Mouse (Mus musculus) cerebellum, adult 2 months (tissue): Measurements from ENCODE around the gene Slc8a1.

Experiments used
- CTCF ChIP-seq: fragments of 200-500 bp; IDR thresholded peaks from 2 replicates; pipeline ENCODE4 v1.5.1; 2011; ENCODE audit warnings: low read depth, mild to moderate bottlenecking, control low read depth, low read length, moderate library complexity, borderline replicate concordance; ENCODE audit not compliant: insufficient read depth
- POLR2A ChIP-seq: fragments of 200-500 bp; IDR thresholded peaks from 2 replicates; pipeline ENCODE4 v1.6.1; 2011; ENCODE audit warnings: low read length, control low read depth, borderline replicate concordance; ENCODE audit not compliant: insufficient read depth

- no peak for TF ChIP-seq POLR2A
- TF ChIP-seq CTCF: no peak
Measured at GRCm38 (mm10) chr17:81505162-81505685, 233.0 kb downstream of the Slc8a1 start.
